Mouse (Mus musculus) E14TG2a.4 (cell line): ENCODE measurements around the gene Enpp7.

Experiments
- CTCF ChIP-seq: conservative IDR thresholded peaks from 2 replicates; pipeline ENCODE4 v1.5.1; 2014; ENCODE audit warnings: low read length
- NANOG ChIP-seq: IDR thresholded peaks from 2 replicates; pipeline ENCODE4 v1.6.1; 2014; ENCODE audit warnings: borderline replicate concordance, low read length, mixed read lengths

GRCm38 (mm10) chr11:119026203-119026602, 38.2 kb downstream of the Enpp7 start:
- no peak for TF ChIP-seq CTCF
- no peak for TF ChIP-seq NANOG
